Comparison of ENCODE assay signal across 10 mouse cellular contexts in the genomic region with DNA sequence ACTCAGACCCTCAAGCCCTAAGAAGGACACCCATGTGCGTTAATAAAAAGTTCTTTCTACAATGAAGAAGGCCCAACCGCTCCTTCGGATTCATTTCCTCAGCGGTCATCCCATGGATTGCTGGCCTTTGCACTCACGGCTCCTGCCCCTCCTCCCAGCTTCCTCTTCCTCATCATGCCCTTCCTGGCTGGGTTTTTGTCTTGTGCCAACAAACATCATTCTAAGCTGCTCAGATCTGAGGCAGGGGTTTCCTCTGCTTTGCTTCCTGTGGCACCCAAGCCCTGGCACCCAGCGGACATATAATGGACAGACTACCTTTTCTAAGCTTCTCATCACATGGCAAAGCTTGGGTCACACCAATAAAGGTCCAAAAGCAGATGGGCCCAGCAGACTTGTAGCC.
DNase-seq lines count a peak whose midpoint lies in the region; ATAC-seq and TF ChIP-seq lines count a peak whose summit lies in the region.
"Had no signal": no experiment of that assay in that cellular context is flagged by ENCODE, and none has a peak within 500 bp of the region (broad histone marks: within the 10 kb centered on the region; RNA-seq: fewer than 3 reads in every experiment).

No protein-coding gene starts in this region.

- ATAC-seq in heart, embryonic 13.5 days (ENCODE audit: extremely low read depth, insufficient number of reproducible peaks, low FRiP score, low TSS enrichment) = no peak
- 0 out of 2 replicates have a peak, but pooled peaks have one; percentile 1 for ATAC-seq in lung, embryonic 16.5 days (ENCODE audit: low read depth)
- ATAC-seq in kidney, postnatal 0 days (replicated peaks; ENCODE audit: low FRiP score, low read depth) = no peak
- no peak for ATAC-seq in stomach, postnatal 0 days (ENCODE audit: low FRiP score, low TSS enrichment)

- peaks cover 86% of the 10 kb centered on the region for H3K4me1 ChIP-seq in heart, embryonic 13.5 days
- peaks cover 66% of the 10 kb centered on the region for H3K4me1 ChIP-seq in lung, embryonic 16.5 days (replicated peaks; ENCODE audit: control insufficient read depth, insufficient read depth, low read length)
- peaks cover 7% of the 10 kb centered on the region; the same call in 1 of the 2 replicates for H3K4me1 ChIP-seq in kidney, postnatal 0 days (replicated peaks; ENCODE audit: insufficient read depth, low read length)
- peaks cover 8% of the 10 kb centered on the region; the same call in 1 of the 2 replicates for H3K4me1 ChIP-seq in stomach, postnatal 0 days (replicated peaks; ENCODE audit: control insufficient read depth, insufficient read depth)

- no peak for TF ChIP-seq EP300 in stomach, postnatal 0 days (optimal IDR thresholded peaks at IDR 0.05)

- WGBS in heart, embryonic 13.5 days = 63% methylated on average over 6 of the region's 6 CpGs
- WGBS in lung, embryonic 16.5 days = 57% methylated on average over 6 of the region's 6 CpGs
- 58% methylated on average over 6 of the region's 6 CpGs for WGBS in kidney, postnatal 0 days
- 79% methylated on average over 6 of the region's 6 CpGs for WGBS in stomach, postnatal 0 days

- H3K9ac ChIP-seq in heart, embryonic 13.5 days = 0 out of 2 replicates have a peak overlapping the region, but pooled peaks have one; percentile 51
- no peak overlapping the region for H3K9ac ChIP-seq in lung, embryonic 16.5 days (ENCODE audit: low read length)
- H3K9ac ChIP-seq in kidney, postnatal 0 days (ENCODE audit: low read depth, low read length) = no peak overlapping the region
- no peak overlapping the region for H3K9ac ChIP-seq in stomach, postnatal 0 days (ENCODE audit: low read length)

- no peaks in the 10 kb centered on the region for H3K9me3 ChIP-seq in heart, embryonic 13.5 days
- no peaks in the 10 kb centered on the region for H3K9me3 ChIP-seq in lung, embryonic 16.5 days (ENCODE audit: control insufficient read depth, low read length)
- no peaks in the 10 kb centered on the region for H3K9me3 ChIP-seq in kidney, postnatal 0 days (replicated peaks; ENCODE audit: low read length)
- H3K9me3 ChIP-seq in stomach, postnatal 0 days (ENCODE audit: control insufficient read depth, low read length) = no peaks in the 10 kb centered on the region

- no peak for TF ChIP-seq CTCF in kidney, postnatal 0 days (IDR thresholded peaks at IDR 0.05; ENCODE audit: low read depth)
- TF ChIP-seq CTCF in stomach, postnatal 0 days (IDR thresholded peaks at IDR 0.05; ENCODE audit: low read depth) = no peak

- no peaks in the 10 kb centered on the region for H3K27me3 ChIP-seq in heart, embryonic 13.5 days (replicated peaks)
- H3K27me3 ChIP-seq in lung, embryonic 16.5 days (ENCODE audit: control insufficient read depth, insufficient read depth, low read depth, low read length) = no peaks in the 10 kb centered on the region
- H3K27me3 ChIP-seq in kidney, postnatal 0 days (ENCODE audit: insufficient read depth, low read length) = no peaks in the 10 kb centered on the region
- no peaks in the 10 kb centered on the region for H3K27me3 ChIP-seq in stomach, postnatal 0 days (ENCODE audit: control insufficient read depth, insufficient read depth, low read length)

- H3K4me2 ChIP-seq in heart, embryonic 13.5 days = no peak overlapping the region
- no peak overlapping the region for H3K4me2 ChIP-seq in lung, embryonic 16.5 days (ENCODE audit: low read depth, low read length)
- H3K4me2 ChIP-seq in kidney, postnatal 0 days (ENCODE audit: low read length) = no peak overlapping the region
- H3K4me2 ChIP-seq in stomach, postnatal 0 days (replicated peaks; ENCODE audit: low read depth) = no peak overlapping the region

- no peak for DNase-seq in heart, adult 8-10 months (ENCODE audit: low spot score)
- DNase-seq in lung, postnatal 25 days (ENCODE audit: low spot score) = no peak
- DNase-seq in kidney, postnatal 0 days (ENCODE audit: low spot score) = no peak
- DNase-seq in stomach, postnatal 0 days (ENCODE audit: low spot score) = no peak
- DNase-seq in adrenal gland, adult 18-20 months (ENCODE audit: low spot score in 2 of 2) = no peak
- no peak for DNase-seq in gastrocnemius, adult 8-10 months (ENCODE audit: low spot score in 2 of 2)
- DNase-seq: layer of hippocampus, postnatal 36 days had no signal

- H3K27ac ChIP-seq in heart, embryonic 13.5 days (replicated peaks) = peak overlapping the region; percentile 70
- peak overlapping the region; percentile 81 for H3K27ac ChIP-seq in lung, embryonic 16.5 days (ENCODE audit: low read length)
- H3K27ac ChIP-seq in kidney, postnatal 0 days = peak overlapping the region; percentile 79
- peak overlapping the region; percentile 30 for H3K27ac ChIP-seq in stomach, postnatal 0 days (replicated peaks)
- H3K27ac ChIP-seq: macrophage had no signal

- no peak overlapping the region for H3K4me3 ChIP-seq in heart, embryonic 13.5 days
- no peak overlapping the region for H3K4me3 ChIP-seq in lung, embryonic 16.5 days (ENCODE audit: low read length)
- no peak overlapping the region for H3K4me3 ChIP-seq in kidney, postnatal 0 days (replicated peaks; ENCODE audit: low read depth, low read length)
- H3K4me3 ChIP-seq in stomach, postnatal 0 days (ENCODE audit: low read depth, low read length) = no peak overlapping the region

- H3K36me3 ChIP-seq in heart, embryonic 13.5 days = peaks cover 19% of the 10 kb centered on the region
- H3K36me3 ChIP-seq in lung, embryonic 16.5 days (ENCODE audit: control insufficient read depth, insufficient read depth, low read length) = peaks cover 9% of the 10 kb centered on the region
- peaks cover 25% of the 10 kb centered on the region for H3K36me3 ChIP-seq in kidney, postnatal 0 days (ENCODE audit: insufficient read depth, low read length)
- peaks cover 11% of the 10 kb centered on the region for H3K36me3 ChIP-seq in stomach, postnatal 0 days (ENCODE audit: control insufficient read depth, insufficient read depth, low read length)

Comparison
In these comparisons a context has a peak if more than half of its experiments do, and no peak if none do; other contexts are left out.
1. H3K27ac ChIP-seq: peak in every context shown above with its lines; median percentile 81 in lung, embryonic 16.5 days; 79 in kidney, postnatal 0 days; 70 in heart, embryonic 13.5 days; 30 in stomach, postnatal 0 days.